Mouse (Mus musculus): ENCODE measurements around the gene Angptl4.

GRCm38 (mm10) chr17:33804205-33804604 lies 22.6 kb upstream of the Angptl4 start:
- TF ChIP-seq CTCF (conservative IDR thresholded peaks at IDR 0.05; ENCODE audit: insufficient read depth, insufficient read length, low read depth, low read length) = no peak
- no peak for TF ChIP-seq POLR2A (IDR thresholded peaks at IDR 0.05; ENCODE audit: low read depth, low read length)

All from kidney, adult 2 months (tissue).